Mouse (Mus musculus): Measurements from ENCODE around the gene Sprr2a1. TPM values are rescaled to one million over a fixed set of nuclear protein-coding genes. Genes with fewer than 3 reads are reported as not detected.
A peak's percentile ranks its signal among the peaks of the same experiment; 100 is the strongest.
"Not testable (repeated sequence)": the region's sequence is repeated elsewhere in the genome, so short reads cannot be mapped to it uniquely, and the experiment has no call there.

Sprr2a1 gene
- not detected in 2 replicates for polyA plus RNA-seq (2016; fragmentation: Nextera tagmentation; extraction: Ambion mirVana)

DNA sequence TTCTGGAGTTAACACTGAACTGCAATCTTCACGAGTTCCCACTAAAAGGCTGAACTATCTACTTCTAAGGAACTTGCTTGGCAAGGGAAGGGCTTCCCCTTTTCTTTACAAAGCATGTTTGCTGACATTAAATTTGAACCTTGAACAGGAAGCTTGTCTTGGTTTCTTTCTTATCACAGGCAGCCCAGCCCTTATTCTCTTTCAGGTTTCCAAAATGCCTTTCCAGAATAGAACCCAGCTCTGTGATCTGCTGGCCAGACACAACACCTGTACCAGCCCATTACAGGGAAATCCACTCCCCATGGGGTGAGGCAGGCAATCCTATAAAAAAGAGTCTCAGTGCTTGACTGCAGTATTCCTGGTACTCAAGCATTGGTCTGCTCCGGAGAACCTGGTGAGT, at the start of gene Sprr2a1, which contains the start of gene Sprr2a2:
TSS of gene Sprr2a1 (plus strand) at position 231 of the 400 bp plus-strand sequence.
TSS of gene Sprr2a2 (plus strand) at position 352 of the 400 bp plus-strand sequence.
- not testable (repeated sequence) for DNase-seq (ENCODE audit: low spot score); H3K4me3 ChIP-seq; H3K27ac ChIP-seq; H3K27me3 ChIP-seq (ENCODE audit: insufficient read depth, poor library complexity, severe bottlenecking); H3K9me3 ChIP-seq; H3K4me1 ChIP-seq; H3K36me3 ChIP-seq
- no CpG with 5 or more reads among the region's 2 CpGs for WGBS

DNA sequence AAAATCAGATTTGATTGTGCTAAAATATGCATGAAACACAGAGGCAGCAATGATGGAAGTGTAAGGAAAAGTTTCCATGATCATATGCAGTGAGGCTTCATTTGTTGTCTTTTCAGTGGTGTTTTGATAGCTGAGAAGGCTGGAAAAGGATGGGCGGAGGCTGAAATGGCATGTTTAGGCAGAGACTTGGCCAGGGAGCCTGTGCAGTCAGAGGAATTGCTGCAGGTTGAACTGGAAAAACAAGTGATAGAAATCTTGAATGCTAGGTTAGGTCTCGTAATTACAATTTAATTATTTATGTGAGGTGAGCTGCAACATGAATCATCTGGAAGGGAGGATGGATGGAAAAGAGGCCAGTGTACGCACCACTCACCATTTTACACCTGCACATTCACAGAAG, 45.8 kb upstream of the Sprr2a1 start:
- WGBS: 73% methylated on average over 3 of the region's 3 CpGs
- Histone ChIP-seq H3K4me1 (no peaks in the 10 kb centered on the region), H3K27ac (no peak overlapping the region), H3K4me3 (no peak overlapping the region), H3K9me3 (no peaks in the 10 kb centered on the region), H3K36me3 (no peaks in the 10 kb centered on the region), H3K27me3 (ENCODE audit: insufficient read depth, poor library complexity, severe bottlenecking) (no peaks in the 10 kb centered on the region)
- no peak for DNase-seq (ENCODE audit: low spot score)

DNA sequence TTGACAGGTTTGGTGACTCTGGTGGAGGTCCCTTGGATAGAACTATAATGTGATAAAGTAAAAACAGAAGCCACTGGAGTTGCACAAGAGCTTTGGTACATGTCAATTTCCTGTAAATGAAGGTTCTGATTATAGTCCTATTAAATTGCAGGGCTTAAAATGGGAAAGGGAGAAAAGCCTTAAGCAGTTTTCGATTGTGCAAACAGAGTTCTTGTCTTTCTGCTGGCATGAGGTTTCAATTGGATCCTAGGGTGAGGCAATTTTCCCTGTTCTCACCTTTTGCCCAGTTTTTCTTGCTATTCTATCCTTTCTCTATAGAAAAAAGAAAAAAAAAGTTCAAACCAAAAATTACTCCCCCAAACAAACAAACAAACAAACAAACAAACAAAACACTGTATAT, 38.7 kb upstream of the Sprr2a1 start:
- Histone ChIP-seq H3K4me1 (no peaks in the 10 kb centered on the region), H3K9me3 (no peaks in the 10 kb centered on the region), H3K27ac (no peak overlapping the region), H3K4me3 (no peak overlapping the region), H3K27me3 (ENCODE audit: insufficient read depth, poor library complexity, severe bottlenecking) (no peaks in the 10 kb centered on the region), H3K36me3 (no peaks in the 10 kb centered on the region)
- 64% methylated on average over 1 of the region's 1 CpGs for WGBS
- no peak for DNase-seq (ENCODE audit: low spot score)

DNA sequence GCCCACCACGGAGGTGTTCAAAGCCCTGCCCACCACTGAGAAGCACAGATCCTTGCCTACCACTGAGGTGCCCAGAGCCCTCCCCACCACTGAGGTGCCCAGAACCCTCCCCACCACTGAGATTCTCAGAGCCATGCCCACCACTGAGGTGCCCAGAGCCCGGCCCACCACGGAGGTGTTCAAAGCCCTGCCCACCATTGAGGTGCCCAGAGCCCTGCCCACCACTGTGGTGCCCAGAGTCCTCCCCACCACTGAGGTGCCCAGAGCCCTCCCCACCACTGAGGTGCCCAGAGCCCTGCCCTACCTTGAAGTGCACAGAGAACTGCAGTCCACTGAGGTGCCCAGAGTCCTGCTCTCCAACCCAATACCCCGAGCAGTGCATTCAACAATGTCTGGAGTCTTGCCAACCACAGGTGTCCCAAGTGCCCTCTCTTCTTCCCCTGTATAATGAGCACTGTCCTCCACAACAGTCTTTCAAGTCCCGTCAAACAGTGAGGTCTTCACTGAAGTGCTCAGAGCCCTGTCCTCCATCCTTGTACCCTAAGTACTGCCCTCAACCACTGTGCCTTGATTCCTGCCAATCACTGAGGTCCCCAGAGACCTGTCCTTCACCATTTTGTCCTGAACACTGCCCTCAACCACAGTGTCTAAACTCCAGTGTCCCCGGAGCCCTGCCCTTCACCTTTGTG, 19.9 kb upstream of the Sprr2a1 start:
- H3K27ac ChIP-seq: 0 out of 2 replicates have a peak overlapping the region, but pooled peaks have one; percentile 16
- no peaks in the 10 kb centered on the region for H3K27me3 ChIP-seq (ENCODE audit: insufficient read depth, poor library complexity, severe bottlenecking)
- no peaks in the 10 kb centered on the region for H3K4me1 ChIP-seq
- no peaks in the 10 kb centered on the region for H3K36me3 ChIP-seq
- 84% methylated on average over 4 of the region's 6 CpGs for WGBS
- H3K9me3 ChIP-seq: no peaks in the 10 kb centered on the region
- no peak overlapping the region for H3K4me3 ChIP-seq
- DNase-seq (ENCODE audit: low spot score): peak; percentile 72

DNA sequence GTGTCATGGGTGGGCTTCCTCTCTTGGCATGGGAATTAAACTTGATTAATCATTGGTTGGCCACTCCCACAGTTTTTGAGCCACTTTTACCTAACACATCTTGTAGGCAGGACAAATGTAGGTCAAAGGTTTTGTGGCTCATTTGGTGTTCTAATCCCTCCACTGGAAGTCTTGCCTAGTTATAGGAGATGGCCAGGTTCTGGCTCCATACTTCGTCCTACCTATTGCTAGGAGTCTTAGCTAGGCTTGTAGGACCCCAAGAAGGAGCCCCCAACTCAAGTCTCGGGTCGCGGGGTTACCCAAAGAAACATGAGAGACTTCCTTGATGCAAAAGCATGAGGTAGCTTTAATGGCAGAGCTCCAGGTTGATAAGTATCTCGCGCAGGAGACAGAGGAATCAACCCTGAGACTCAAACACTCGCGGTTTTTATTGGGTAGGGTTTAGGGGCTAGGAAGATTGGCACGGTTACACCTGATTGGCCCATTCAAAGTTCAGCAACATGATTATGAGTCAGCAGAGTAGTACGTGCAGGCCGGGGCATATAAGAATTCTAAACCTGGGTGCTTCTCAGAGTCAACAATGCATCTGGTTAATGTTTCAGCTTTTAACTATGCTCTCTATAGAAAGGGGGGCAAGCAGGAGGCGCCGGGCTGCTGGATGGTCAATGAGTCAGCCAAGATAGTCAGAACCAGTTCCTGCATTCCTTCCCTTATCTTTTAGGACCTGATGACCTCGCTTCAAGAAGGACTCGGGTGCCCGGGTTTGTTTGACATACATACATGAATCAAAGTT, 4.3 kb upstream of the Sprr2a1 start:
- H3K4me1 ChIP-seq; H3K4me3 ChIP-seq; H3K9me3 ChIP-seq; H3K36me3 ChIP-seq; H3K27me3 ChIP-seq (ENCODE audit: insufficient read depth, poor library complexity, severe bottlenecking); DNase-seq (ENCODE audit: low spot score); H3K27ac ChIP-seq: not testable (repeated sequence)
- no CpG with 5 or more reads among the region's 16 CpGs for WGBS

DNA sequence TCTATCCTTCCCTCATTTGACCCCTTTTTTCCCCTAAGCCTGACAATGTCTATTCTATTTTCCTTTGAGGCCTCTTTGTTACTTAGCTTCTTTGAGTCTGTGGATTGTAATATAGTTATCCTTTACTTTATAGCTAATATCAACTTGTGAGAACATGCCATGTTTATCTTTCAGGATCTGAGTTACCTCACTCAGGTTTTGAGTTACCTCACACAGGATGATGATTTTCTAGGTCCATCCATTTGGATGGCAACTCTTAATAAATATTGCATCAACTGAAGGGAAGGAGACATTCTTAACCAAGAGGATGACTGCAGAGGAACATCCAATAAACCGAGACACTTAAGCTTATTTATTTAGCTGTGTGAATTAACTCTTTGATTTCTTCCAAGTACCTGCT, 3.5 kb upstream of the Sprr2a1 start:
- not testable (repeated sequence) for DNase-seq (ENCODE audit: low spot score); H3K4me3 ChIP-seq; H3K4me1 ChIP-seq; H3K27me3 ChIP-seq (ENCODE audit: insufficient read depth, poor library complexity, severe bottlenecking); H3K27ac ChIP-seq; H3K36me3 ChIP-seq; H3K9me3 ChIP-seq
- no CpG with 5 or more reads among the region's 1 CpGs for WGBS

DNA sequence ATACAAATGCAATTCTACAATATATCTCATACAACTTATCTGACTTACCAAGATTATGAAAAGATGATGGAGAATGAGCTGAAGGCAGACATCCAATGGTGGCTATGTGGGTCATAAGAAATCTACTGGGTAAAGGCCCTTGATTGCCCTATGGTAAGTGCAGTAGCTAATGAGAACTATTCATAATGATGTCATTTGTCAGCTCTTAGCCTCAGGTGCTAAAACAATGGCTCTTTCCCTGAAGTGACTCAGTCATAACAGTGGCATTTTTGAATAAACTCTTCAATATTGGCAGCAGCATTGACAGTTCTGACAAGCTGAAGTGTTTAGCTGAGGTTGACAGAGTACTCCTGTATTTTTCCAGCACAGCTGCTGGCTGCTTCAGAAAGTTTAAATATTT, 1.9 kb upstream of the Sprr2a1 start:
- H3K36me3 ChIP-seq; H3K27me3 ChIP-seq (ENCODE audit: insufficient read depth, poor library complexity, severe bottlenecking); H3K9me3 ChIP-seq; H3K27ac ChIP-seq; H3K4me3 ChIP-seq; DNase-seq (ENCODE audit: low spot score); H3K4me1 ChIP-seq: not testable (repeated sequence)

DNA sequence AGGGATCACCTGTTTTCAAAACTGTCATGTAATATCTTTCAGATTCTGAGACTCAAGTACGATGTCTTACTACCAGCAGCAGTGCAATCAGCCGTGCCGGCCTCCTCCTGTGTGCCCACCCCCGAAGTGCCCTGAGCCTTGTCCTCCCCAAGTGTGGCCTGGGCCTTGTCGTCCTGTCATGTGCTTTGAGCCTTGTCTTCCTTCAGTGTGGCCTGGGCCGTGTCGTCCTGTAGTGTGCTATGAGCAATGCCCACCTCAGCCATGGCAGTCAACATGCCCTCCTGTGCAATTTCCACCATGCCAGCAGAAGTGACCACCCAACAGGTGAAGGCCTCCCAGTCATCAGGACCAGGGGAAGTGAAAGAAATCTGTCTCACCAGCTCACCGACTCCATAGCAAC, 3.4 kb downstream of the Sprr2a1 start:
- WGBS: no CpG with 5 or more reads among the region's 8 CpGs
- not testable (repeated sequence) for H3K27me3 ChIP-seq (ENCODE audit: insufficient read depth, poor library complexity, severe bottlenecking); H3K4me3 ChIP-seq; H3K9me3 ChIP-seq; H3K27ac ChIP-seq; H3K36me3 ChIP-seq; H3K4me1 ChIP-seq; DNase-seq (ENCODE audit: low spot score)

DNA sequence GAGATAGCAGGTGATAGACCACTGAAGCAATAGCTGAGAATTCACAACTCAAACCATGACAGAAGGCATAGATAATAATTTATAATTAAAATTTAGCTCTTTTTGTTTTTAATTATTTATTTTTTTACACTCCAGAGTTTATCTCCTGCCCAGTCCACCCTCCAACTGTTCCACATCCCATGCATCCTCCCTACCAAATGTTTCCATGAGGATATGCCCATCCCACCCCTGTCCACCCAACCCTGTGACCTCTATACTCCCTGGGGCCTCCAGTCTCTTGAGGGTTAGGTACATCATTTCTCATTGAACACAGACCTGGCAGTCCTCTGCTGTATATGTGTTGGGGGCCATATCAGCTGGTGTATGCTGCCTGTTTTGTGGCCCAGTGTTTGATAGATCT, 8.1 kb downstream of the Sprr2a1 start:
- H3K4me1 ChIP-seq; H3K9me3 ChIP-seq; DNase-seq (ENCODE audit: low spot score); H3K36me3 ChIP-seq; H3K4me3 ChIP-seq; H3K27ac ChIP-seq; H3K27me3 ChIP-seq (ENCODE audit: insufficient read depth, poor library complexity, severe bottlenecking): not testable (repeated sequence)

DNA sequence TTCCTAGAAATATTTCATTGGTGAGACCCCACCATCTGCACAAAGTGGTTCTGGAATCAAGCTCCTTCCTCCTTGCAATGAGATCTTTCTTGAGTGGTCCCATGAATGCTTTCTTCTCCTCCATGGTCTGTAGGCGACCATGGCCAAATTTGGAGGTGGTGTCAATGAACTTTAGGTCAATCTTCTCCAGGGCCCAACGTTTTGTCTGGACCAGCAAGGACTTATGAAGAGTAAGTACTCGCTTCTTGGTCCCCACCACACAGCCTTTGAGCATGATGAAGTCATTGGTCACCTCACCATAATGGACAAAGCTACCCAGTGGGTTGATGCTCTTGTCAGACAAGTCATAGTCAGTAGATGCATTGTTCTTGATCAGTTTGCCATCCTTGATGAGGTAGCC, 11.8 kb downstream of the Sprr2a1 start:
- WGBS: 74% methylated on average over 3 of the region's 3 CpGs
- H3K27ac ChIP-seq; H3K4me3 ChIP-seq; H3K27me3 ChIP-seq (ENCODE audit: insufficient read depth, poor library complexity, severe bottlenecking); H3K9me3 ChIP-seq; DNase-seq (ENCODE audit: low spot score); H3K4me1 ChIP-seq; H3K36me3 ChIP-seq: not testable (repeated sequence)

DNA sequence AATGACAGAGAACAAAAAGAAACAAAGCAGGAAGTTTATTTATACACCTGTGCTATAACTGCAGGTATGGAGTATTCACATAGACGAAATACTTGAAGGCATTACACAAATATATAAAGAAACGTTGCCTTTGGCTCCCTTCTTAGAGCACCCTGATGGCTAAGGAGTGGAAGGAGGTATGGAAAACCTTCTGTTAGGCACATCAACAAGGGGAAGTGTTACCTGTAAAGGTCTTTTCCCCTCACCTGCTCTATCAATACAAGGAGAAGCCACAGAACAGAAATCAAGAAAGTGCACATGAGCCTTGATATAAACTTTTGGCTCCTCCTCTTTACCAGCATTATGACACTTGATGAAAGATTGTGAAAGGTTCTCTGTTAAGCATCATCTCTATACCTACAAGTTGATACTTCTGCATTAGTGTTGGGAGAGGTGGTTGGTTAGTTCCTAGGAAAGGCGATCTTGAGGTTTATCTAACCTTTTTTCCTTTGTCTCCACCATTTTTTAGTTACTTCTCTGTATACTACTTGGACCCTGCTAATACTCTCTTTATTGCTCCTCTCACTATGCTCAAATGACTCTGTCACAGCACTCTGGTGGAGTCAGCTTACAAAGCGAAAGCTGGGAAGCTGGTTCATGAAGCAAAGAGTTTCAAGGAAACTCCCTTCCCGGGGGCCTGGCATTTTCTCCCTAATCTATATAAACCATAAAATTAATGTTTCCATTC, 21.0 kb downstream of the Sprr2a1 start:
- DNase-seq (ENCODE audit: low spot score); H3K27me3 ChIP-seq (ENCODE audit: insufficient read depth, poor library complexity, severe bottlenecking); H3K4me3 ChIP-seq; H3K4me1 ChIP-seq; H3K9me3 ChIP-seq; H3K27ac ChIP-seq; H3K36me3 ChIP-seq: not testable (repeated sequence)
- WGBS: no CpG with 5 or more reads among the region's 5 CpGs

DNA sequence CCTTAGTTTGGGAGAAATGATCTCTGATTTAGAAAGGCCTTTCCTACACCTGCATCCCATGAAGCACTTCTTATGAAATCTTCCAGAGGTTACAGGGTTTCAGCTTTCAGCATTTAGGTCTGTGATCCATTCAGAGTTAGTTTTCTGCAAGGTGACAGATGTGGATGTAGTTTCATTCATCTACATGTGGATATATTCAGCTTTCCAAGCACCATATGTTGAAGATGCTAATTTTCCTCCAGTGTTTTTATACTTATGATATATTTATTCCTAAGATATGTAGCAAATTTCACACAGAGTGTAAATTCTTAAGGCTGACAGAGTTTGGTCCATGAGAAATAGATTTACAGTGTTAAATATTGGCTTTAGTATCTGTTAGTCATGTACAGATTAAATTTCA, 23.1 kb downstream of the Sprr2a1 start:
- not testable (repeated sequence) for H3K4me1 ChIP-seq; H3K9me3 ChIP-seq; DNase-seq (ENCODE audit: low spot score); H3K27ac ChIP-seq; H3K36me3 ChIP-seq; H3K4me3 ChIP-seq; H3K27me3 ChIP-seq (ENCODE audit: insufficient read depth, poor library complexity, severe bottlenecking)

DNA sequence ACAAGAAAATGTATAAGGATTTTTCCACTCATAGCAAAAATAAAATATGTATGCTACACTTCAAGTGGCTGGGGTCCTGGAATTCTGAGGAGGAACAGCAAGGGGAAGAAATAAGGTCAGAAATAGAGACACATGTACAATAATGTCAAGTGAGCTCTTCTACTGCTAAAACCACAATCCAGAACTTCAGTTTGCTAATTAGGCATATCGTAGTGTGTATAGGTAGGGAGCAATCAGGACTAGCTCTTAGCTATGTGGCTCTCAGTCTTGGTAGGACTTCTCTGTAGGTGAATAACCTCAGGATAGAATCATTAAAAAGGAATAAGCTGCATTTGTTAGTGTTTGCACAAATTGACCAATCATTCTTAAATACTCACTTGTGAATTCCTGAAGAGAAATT, 23.6 kb downstream of the Sprr2a1 start:
- not testable (repeated sequence) for DNase-seq (ENCODE audit: low spot score); H3K4me1 ChIP-seq; H3K36me3 ChIP-seq; H3K27ac ChIP-seq; H3K27me3 ChIP-seq (ENCODE audit: insufficient read depth, poor library complexity, severe bottlenecking); H3K4me3 ChIP-seq; H3K9me3 ChIP-seq
- no CpG with 5 or more reads among the region's 1 CpGs for WGBS

Measured in heart, embryonic 10.5 days (tissue).